Mouse (Mus musculus) kidney, embryonic 14.5 days (tissue): ENCODE results near the gene Zmiz1. TPM values are rescaled to one million over a fixed set of nuclear protein-coding genes. Genes with fewer than 3 reads are reported as not detected.

ENCODE experiments used
- ATAC-seq: fragments of 200-750 bp; cut with Nextera tagmentation; 2 replicates; pipeline ENCODE4 v1.8.0; 2017; ENCODE audit warnings: moderate number of reproducible peaks, mild to moderate bottlenecking, moderate TSS enrichment, moderate library complexity; ENCODE audit not compliant: low FRiP score, low TSS enrichment
- H3K27ac ChIP-seq: fragments of 300-500 bp; sonication (generic); 2 replicates; pipeline ENCODE4 v1.5.1; 2014; ENCODE audit warnings: low read depth, mild to moderate bottlenecking, low read length, moderate library complexity, mixed read lengths
- H3K27me3 ChIP-seq: fragments of 300-500 bp; sonication (generic); 2 replicates; pipeline ENCODE4 v1.6.1; 2014; ENCODE audit warnings: mild to moderate bottlenecking, low read length; ENCODE audit not compliant: control insufficient read depth, insufficient read depth
- H3K36me3 ChIP-seq: fragments of 300-500 bp; sonication (generic); 2 replicates; pipeline ENCODE4 v1.6.1; 2014; ENCODE audit warnings: low read length, mixed read lengths; ENCODE audit not compliant: control insufficient read depth, insufficient read depth
- H3K4me1 ChIP-seq: fragments of 300-500 bp; sonication (generic); 2 replicates; pipeline ENCODE4 v1.6.1; 2014; ENCODE audit warnings: low read length, mixed read lengths; ENCODE audit not compliant: control insufficient read depth, insufficient read depth
- H3K4me2 ChIP-seq: fragments of 300-500 bp; sonication (generic); replicated peaks from 2 replicates; pipeline ENCODE4 v1.6.1; 2014; ENCODE audit warnings: low read depth, mild to moderate bottlenecking, low read length
- H3K4me3 ChIP-seq: fragments of 300-500 bp; sonication (generic); 2 replicates; pipeline ENCODE4 v1.5.1; 2014; ENCODE audit warnings: mild to moderate bottlenecking, low read length
- H3K9ac ChIP-seq: fragments of 300-500 bp; sonication (generic); 2 replicates; pipeline ENCODE4 v1.6.1; 2014; ENCODE audit warnings: low read depth, mild to moderate bottlenecking, low read length, moderate library complexity
- H3K9me3 ChIP-seq: fragments of 300-500 bp; sonication (generic); 2 replicates; pipeline ENCODE4 v1.6.1; 2016; ENCODE audit warnings: low read length; ENCODE audit not compliant: control insufficient read depth
- WGBS: fragments of 180-500 bp; shearing (Covaris S2); extraction: QIAGEN DNeasy Blood & Tissue Kit; methylation state at CpG from one replicate; pipeline ENCODE4 v1.1.7; 2014; 5-methylcytosine and 5-hydroxymethylcytosine counted together
- polyA plus RNA-seq: library from polyadenylated mRNA; unstranded; fragments of >200 nt; fragmentation: Nextera tagmentation; extraction: Ambion mirVana; gene quantifications from 2 replicates; pipeline ENCODE4 v1.2.1, GENCODE M21; 2014

Gene Zmiz1
- polyA plus RNA-seq, 1 experiment from 2014 or later: 57.3 TPM

GRCm38 (mm10) chr14:25423721-25424443 is 35.1 kb upstream of the Zmiz1 start:
- Histone ChIP-seq H3K9me3 (no peaks in the 10 kb centered on the region), H3K9ac (no peak overlapping the region), H3K4me3 (no peak overlapping the region), H3K4me1 (peaks cover 11% of the 10 kb centered on the region; the same call in 1 of the 2 replicates), H3K27ac (no peak overlapping the region), H3K27me3 (no peaks in the 10 kb centered on the region), H3K4me2 (no peak overlapping the region), H3K36me3 (no peaks in the 10 kb centered on the region)
- whole genome bisulfite sequencing: 60% methylated on average over 7 of the region's 7 CpGs
- ATAC-seq: no peak

- Histone ChIP-seq H3K4me3 (no peak overlapping the region), H3K4me1 (no peaks in the 10 kb centered on the region), H3K4me2 (no peak overlapping the region), H3K27me3 (no peaks in the 10 kb centered on the region), H3K9ac (no peak overlapping the region), H3K27ac (no peak overlapping the region), H3K36me3 (no peaks in the 10 kb centered on the region), H3K9me3 (no peaks in the 10 kb centered on the region)
- ATAC-seq: no peak
Measured at GRCm38 (mm10) chr14:25438255-25438654, 20.7 kb upstream of the Zmiz1 start.

- H3K9ac ChIP-seq: no peak overlapping the region
- no peaks in the 10 kb centered on the region for H3K4me1 ChIP-seq
- no peaks in the 10 kb centered on the region for H3K9me3 ChIP-seq
- no peaks in the 10 kb centered on the region for H3K27me3 ChIP-seq
- no peak overlapping the region for H3K4me2 ChIP-seq
- ATAC-seq: 0 out of 2 replicates have a peak, but pooled peaks have one; percentile 20
- H3K36me3 ChIP-seq: no peaks in the 10 kb centered on the region
- 17% methylated on average over 1 of the region's 1 CpGs for WGBS
- no peak overlapping the region for H3K27ac ChIP-seq
- H3K4me3 ChIP-seq: no peak overlapping the region
Measured at GRCm38 (mm10) chr14:25440116-25440515, 18.9 kb upstream of the Zmiz1 start.

- Histone ChIP-seq H3K27ac (no peak overlapping the region), H3K4me1 (no peaks in the 10 kb centered on the region), H3K9me3 (no peaks in the 10 kb centered on the region), H3K9ac (no peak overlapping the region), H3K36me3 (no peaks in the 10 kb centered on the region), H3K4me2 (no peak overlapping the region), H3K4me3 (no peak overlapping the region), H3K27me3 (no peaks in the 10 kb centered on the region)
- ATAC-seq: no peak
- WGBS: 55% methylated on average over 3 of the region's 3 CpGs
Measured at GRCm38 (mm10) chr14:25440777-25441176, 18.2 kb upstream of the Zmiz1 start.

- Histone ChIP-seq H3K9ac (no peak overlapping the region), H3K9me3 (no peaks in the 10 kb centered on the region)
Measured at GRCm38 (mm10) chr14:25441469-25441868, 17.5 kb upstream of the Zmiz1 start.

GRCm38 (mm10) chr14:25442676-25443075 is 16.3 kb upstream of the Zmiz1 start:
- Histone ChIP-seq H3K36me3 (no peaks in the 10 kb centered on the region), H3K9me3 (no peaks in the 10 kb centered on the region), H3K4me2 (no peak overlapping the region), H3K4me3 (no peak overlapping the region), H3K27ac (no peak overlapping the region), H3K27me3 (no peaks in the 10 kb centered on the region), H3K4me1 (no peaks in the 10 kb centered on the region), H3K9ac (no peak overlapping the region)
- 41% methylated on average over 2 of the region's 2 CpGs for WGBS
- ATAC-seq: no peak

More at GRCm38 (mm10) chr14:25441469-25441868, 17.5 kb upstream of the Zmiz1 start:
- H3K36me3 ChIP-seq: no peaks in the 10 kb centered on the region
- ATAC-seq: no peak
- no peak overlapping the region for H3K4me2 ChIP-seq
- H3K27me3 ChIP-seq: no peaks in the 10 kb centered on the region
- WGBS: 77% methylated on average over 5 of the region's 5 CpGs
- H3K27ac ChIP-seq: no peak overlapping the region
- H3K4me3 ChIP-seq: no peak overlapping the region
- no peaks in the 10 kb centered on the region for H3K4me1 ChIP-seq

- Histone ChIP-seq H3K4me3 (no peak overlapping the region), H3K9me3 (no peaks in the 10 kb centered on the region), H3K27me3 (no peaks in the 10 kb centered on the region), H3K36me3 (no peaks in the 10 kb centered on the region), H3K9ac (no peak overlapping the region), H3K4me1 (peaks cover 13% of the 10 kb centered on the region; the same call in 1 of the 2 replicates), H3K27ac (no peak overlapping the region), H3K4me2 (no peak overlapping the region)
- 80% methylated on average over 6 of the region's 6 CpGs for WGBS
- ATAC-seq: no peak
Measured at GRCm38 (mm10) chr14:25447136-25447775, 11.7 kb upstream of the Zmiz1 start.

GRCm38 (mm10) chr14:25448471-25448870 is 10.5 kb upstream of the Zmiz1 start:
- peaks cover 22% of the 10 kb centered on the region; the same call in 1 of the 2 replicates for H3K4me1 ChIP-seq
- H3K9ac ChIP-seq: no peak overlapping the region
- ATAC-seq: no peak

GRCm38 (mm10) chr14:25451099-25451667 is 7.8 kb upstream of the Zmiz1 start:
- WGBS: 28% methylated on average over 7 of the region's 7 CpGs
- Histone ChIP-seq H3K27ac (peak overlapping the region; percentile 84; the same call in 1 of the 2 replicates), H3K27me3 (no peaks in the 10 kb centered on the region), H3K9me3 (no peaks in the 10 kb centered on the region), H3K4me2 (no peak overlapping the region; the same call in 1 of the 2 replicates), H3K9ac (0 out of 2 replicates have a peak overlapping the region, but pooled peaks have one; percentile 18), H3K4me3 (no peak overlapping the region), H3K36me3 (no peaks in the 10 kb centered on the region), H3K4me1 (peaks cover 44% of the 10 kb centered on the region)
- 0 out of 2 replicates have a peak, but pooled peaks have one; percentile 7 for ATAC-seq

More at GRCm38 (mm10) chr14:25448471-25448870, 10.5 kb upstream of the Zmiz1 start:
- Histone ChIP-seq H3K4me2 (no peak overlapping the region), H3K27me3 (no peaks in the 10 kb centered on the region), H3K27ac (no peak overlapping the region), H3K36me3 (no peaks in the 10 kb centered on the region), H3K9me3 (no peaks in the 10 kb centered on the region), H3K4me3 (no peak overlapping the region)
- 64% methylated on average over 2 of the region's 2 CpGs for WGBS
